Mouse (Mus musculus) urinary bladder, postnatal 4 days (tissue): ENCODE data around the gene Scnn1b.

Experiments used
- DNase-seq, 2 experiments: peaks; one replicate each; pipeline ENCODE4 v3.0.0; 2021 to 2022; ENCODE audit warnings: low spot score in 2 of 2

Gene Scnn1b

GRCm38 (mm10) chr7:121966169-121966568 is 101.3 kb downstream of the Scnn1b start:
- no peak for DNase-seq
